Mouse (Mus musculus) cerebellum, adult 9-11 months (tissue): ENCODE results near the gene Rap1gap.

ENCODE experiments used
- DNase-seq: peaks from one replicate; pipeline ENCODE4 v3.0.0; 2022

The Rap1gap gene

GRCm38 (mm10) chr4:137695900-137696299, 31.4 kb downstream of the Rap1gap start:
- no peak for DNase-seq

- DNase-seq = peak; percentile 74
Observed at GRCm38 (mm10) chr4:137697156-137697885, 32.8 kb downstream of the Rap1gap start.

- DNase-seq = peak; percentile 90
Observed at GRCm38 (mm10) chr4:137698076-137698985, 33.8 kb downstream of the Rap1gap start.

GRCm38 (mm10) chr4:137699264-137700211, 35.0 kb downstream of the Rap1gap start:
- DNase-seq = peak; percentile 73

GRCm38 (mm10) chr4:137700960-137701359, 36.4 kb downstream of the Rap1gap start:
- DNase-seq = no peak

- no peak for DNase-seq
Observed at GRCm38 (mm10) chr4:137703077-137703476, 38.6 kb downstream of the Rap1gap start.

GRCm38 (mm10) chr4:137704561-137704960, 40.0 kb downstream of the Rap1gap start:
- DNase-seq = no peak

- DNase-seq = no peak
Observed at GRCm38 (mm10) chr4:137705379-137705778, 40.9 kb downstream of the Rap1gap start.

- DNase-seq = no peak
Observed at GRCm38 (mm10) chr4:137706510-137706909, 42.0 kb downstream of the Rap1gap start.

- DNase-seq = peak; percentile 71
Observed at GRCm38 (mm10) chr4:137707216-137707990, 42.9 kb downstream of the Rap1gap start.

- DNase-seq = no peak
Observed at GRCm38 (mm10) chr4:137712963-137713362, 48.4 kb downstream of the Rap1gap start.

GRCm38 (mm10) chr4:137714020-137714624, 49.6 kb downstream of the Rap1gap start:
- no peak for DNase-seq

- DNase-seq = no peak
Observed at GRCm38 (mm10) chr4:137717005-137717404, 52.5 kb downstream of the Rap1gap start.

GRCm38 (mm10) chr4:137717671-137718070, 53.1 kb downstream of the Rap1gap start:
- DNase-seq = no peak

- no peak for DNase-seq
Observed at GRCm38 (mm10) chr4:137719378-137720077, 55.0 kb downstream of the Rap1gap start.

- DNase-seq = no peak
Observed at GRCm38 (mm10) chr4:137721563-137721962, 57.0 kb downstream of the Rap1gap start.

GRCm38 (mm10) chr4:137722230-137722629, 57.7 kb downstream of the Rap1gap start:
- DNase-seq = no peak

- peak; percentile 82 for DNase-seq
Observed at GRCm38 (mm10) chr4:137722692-137723427, 58.3 kb downstream of the Rap1gap start.

- no peak for DNase-seq
Observed at GRCm38 (mm10) chr4:137723527-137723926, 59.0 kb downstream of the Rap1gap start.

GRCm38 (mm10) chr4:137724212-137724611, 59.7 kb downstream of the Rap1gap start:
- no peak for DNase-seq
